Comparison of ENCODE assay signal across 9 mouse cellular contexts in the genomic region with DNA sequence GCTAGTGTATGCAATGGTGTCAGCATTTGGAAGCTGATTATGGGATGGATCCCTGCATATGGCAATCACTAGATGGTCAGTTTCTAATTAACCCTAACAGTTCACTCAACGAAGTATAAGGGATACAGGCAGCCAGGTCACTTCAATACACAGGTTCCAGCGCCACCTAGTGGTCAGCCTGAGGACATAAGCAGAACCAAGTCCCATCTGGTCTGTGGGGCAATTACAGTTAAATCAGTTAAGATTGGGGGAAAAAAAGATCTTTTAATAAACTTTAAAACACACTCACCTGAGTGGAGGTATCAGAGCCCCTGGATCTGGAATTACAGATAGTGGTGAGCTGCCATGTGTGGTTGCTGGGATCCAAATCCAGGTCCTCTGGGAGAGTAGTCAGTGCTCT. TPM values are rescaled to one million over a fixed set of nuclear protein-coding genes. Genes with fewer than 3 reads are reported as not detected.
A peak's percentile ranks its signal among the peaks of the same experiment; 100 is the strongest.
DNase-seq lines count a peak whose midpoint lies in the region; ATAC-seq and TF ChIP-seq lines count a peak whose summit lies in the region.
"Had no signal": no experiment of that assay in that cellular context is flagged by ENCODE, and none has a peak within 500 bp of the region (broad histone marks: within the 10 kb centered on the region; RNA-seq: fewer than 3 reads in every experiment).

No protein-coding gene starts in this region.

- no peaks in the 10 kb centered on the region for H3K9me3 ChIP-seq in forebrain, postnatal 0 days (ENCODE audit: low read length)
- no peaks in the 10 kb centered on the region for H3K9me3 ChIP-seq in forebrain, embryonic 12.5 days
- H3K9me3 ChIP-seq: midbrain, embryonic 12.5 days had no signal

- TF ChIP-seq CTCF in forebrain, postnatal 0 days (IDR thresholded peaks at IDR 0.05; ENCODE audit: low read depth) = peak; percentile 89
- peak; percentile 77; the same call in 1 of the 2 replicates for TF ChIP-seq CTCF in spleen, adult 2 months (IDR thresholded peaks at IDR 0.05; ENCODE audit: extremely low read depth, insufficient read depth, insufficient read length, insufficient replicate concordance)

- no peak overlapping the region for H3K4me2 ChIP-seq in forebrain, postnatal 0 days (ENCODE audit: low read depth)
- H3K4me2 ChIP-seq in forebrain, embryonic 12.5 days = no peak overlapping the region
- H3K4me2 ChIP-seq: midbrain, embryonic 12.5 days had no signal

- no peaks in the 10 kb centered on the region; the same call in 1 of the 2 replicates for H3K4me1 ChIP-seq in forebrain, postnatal 0 days (ENCODE audit: insufficient read depth)
- H3K4me1 ChIP-seq in forebrain, embryonic 12.5 days = peaks cover 4% of the 10 kb centered on the region; the same call in 1 of the 2 replicates
- H3K4me1 ChIP-seq in spleen, adult 2 months (ENCODE audit: control insufficient read depth, insufficient read depth, insufficient read length) = peaks cover 5% of the 10 kb centered on the region

- no peak overlapping the region for H3K4me3 ChIP-seq in forebrain, postnatal 0 days (ENCODE audit: low read depth, low read length)
- no peak overlapping the region for H3K4me3 ChIP-seq in forebrain, embryonic 12.5 days (replicated peaks)
- H3K4me3 ChIP-seq in spleen, adult 2 months (ENCODE audit: extremely low read depth, insufficient read depth, insufficient read length) = no peak overlapping the region
- H3K4me3 ChIP-seq: midbrain, embryonic 12.5 days had no signal

- no peak for TF ChIP-seq POLR2A in spleen, adult 2 months (IDR thresholded peaks at IDR 0.05; ENCODE audit: low read depth, low read length)

- DNase-seq in forebrain, postnatal 0 days = peak; percentile 85
- peak; percentile 80 for DNase-seq in ZHBTc4 (ENCODE audit: low read depth, low spot score)
- DNase-seq in cerebellum, postnatal 14 days = peak; percentile 88 to 92
- DNase-seq in heart, adult 8-10 months (ENCODE audit: low spot score) = peak; percentile 32
- peak; percentile 62 to 74 for DNase-seq in layer of hippocampus, postnatal 36 days
- peak; percentile 50 to 73 for DNase-seq in spleen, adult 2 months (ENCODE audit: low read depth in 1 of 2, low spot score in 2 of 2)

- H3K36me3 ChIP-seq in forebrain, postnatal 0 days (ENCODE audit: insufficient read depth) = no peaks in the 10 kb centered on the region
- no peaks in the 10 kb centered on the region for H3K36me3 ChIP-seq in forebrain, embryonic 12.5 days (replicated peaks)
- H3K36me3 ChIP-seq in spleen, adult 2 months (ENCODE audit: control insufficient read depth, insufficient read depth, low read length) = no peaks in the 10 kb centered on the region
- H3K36me3 ChIP-seq: midbrain, embryonic 12.5 days had no signal

- no peaks in the 10 kb centered on the region for H3K27me3 ChIP-seq in forebrain, postnatal 0 days (ENCODE audit: insufficient read depth, low read length)
- no peaks in the 10 kb centered on the region for H3K27me3 ChIP-seq in forebrain, embryonic 12.5 days
- H3K27me3 ChIP-seq in spleen, adult 2 months (ENCODE audit: control insufficient read depth, insufficient read depth, low read length) = no peaks in the 10 kb centered on the region
- H3K27me3 ChIP-seq: midbrain, embryonic 12.5 days had no signal

- peak; percentile 50 for ATAC-seq in forebrain, postnatal 0 days
- no peak for ATAC-seq in forebrain, embryonic 12.5 days (ENCODE audit: low FRiP score)
- peak; percentile 72 for ATAC-seq in megakaryocyte-erythroid progenitor cell, adult 5-6 weeks (replicated peaks; ENCODE audit: low FRiP score, low TSS enrichment, poor library complexity, severe bottlenecking)

- no peak overlapping the region for H3K27ac ChIP-seq in forebrain, postnatal 0 days (ENCODE audit: low read depth, low read length)
- no peak overlapping the region for H3K27ac ChIP-seq in forebrain, embryonic 12.5 days
- no peak overlapping the region for H3K27ac ChIP-seq in spleen, adult 2 months (ENCODE audit: insufficient read depth, low read length)
- H3K27ac ChIP-seq: midbrain, embryonic 12.5 days had no signal

- WGBS in forebrain, postnatal 0 days = 2% methylated on average over 2 of the region's 2 CpGs
- WGBS in forebrain, embryonic 12.5 days = 0% methylated on average over 2 of the region's 2 CpGs
- WGBS in spleen, adult 2 months = 1% methylated on average over 2 of the region's 2 CpGs

- H3K9ac ChIP-seq in forebrain, postnatal 0 days = no peak overlapping the region
- no peak overlapping the region for H3K9ac ChIP-seq in forebrain, embryonic 12.5 days
- H3K9ac ChIP-seq: midbrain, embryonic 12.5 days had no signal

RNA-seq across cellular contexts. Expression of gene Clec18a, which starts 2.1 kb away (rescaled TPM):
- total RNA-seq in forebrain, postnatal 0 days (2014; rRNA removed) = 0.33 and 0.38 TPM in 2 replicates
- polyA plus RNA-seq in forebrain, postnatal 0 days (2015; fragmentation: Nextera tagmentation; extraction: Ambion mirVana) = 0.42 and 0.54 TPM in 2 replicates
- 0.43 and 0.63 TPM in 2 replicates for polyA plus RNA-seq in forebrain, embryonic 12.5 days (2016; fragmentation: Nextera tagmentation; extraction: Ambion mirVana)
- 1 to 10 TPM in 3 of 4 experiments, under 1 TPM in 1; 0.98 to 2.3 (median 1.3) TPM for total RNA-seq in heart, adult 8-10 months (2022)
- 1 to 10 TPM; 1.1 to 1.2 TPM for total RNA-seq in layer of hippocampus, postnatal 36 days (2021)
- total RNA-seq in megakaryocyte-erythroid progenitor cell, adult 5-6 weeks (2014; fragmentation: Nextera tagmentation) = not detected in 2 replicates
- not detected in 2 replicates for total RNA-seq in megakaryocyte-erythroid progenitor cell, adult 5-6 weeks (2017)
- not detected in 2 replicates for polyA plus RNA-seq in spleen, adult 2 months (2012; rRNA removed)

RNA-seq across cellular contexts. Expression of gene Pdpr, which starts 4.3 kb away (rescaled TPM):
- total RNA-seq in forebrain, postnatal 0 days (2014; rRNA removed) = 27.5 and 31.5 TPM in 2 replicates
- polyA plus RNA-seq in forebrain, postnatal 0 days (2015; fragmentation: Nextera tagmentation; extraction: Ambion mirVana) = 5.8 and 9.3 TPM in 2 replicates
- 14.4 TPM in 2 replicates for polyA plus RNA-seq in forebrain, embryonic 12.5 days (2016; fragmentation: Nextera tagmentation; extraction: Ambion mirVana)
- 100 to 1,000 TPM; 109 to 143 (median 124) TPM for total RNA-seq in heart, adult 8-10 months (2022)
- 10 to 100 TPM; 25.9 to 26.1 TPM for total RNA-seq in layer of hippocampus, postnatal 36 days (2021)
- total RNA-seq in megakaryocyte-erythroid progenitor cell, adult 5-6 weeks (2014; fragmentation: Nextera tagmentation) = 11.4 and 12.2 TPM in 2 replicates
- total RNA-seq in megakaryocyte-erythroid progenitor cell, adult 5-6 weeks (2017) = 13.9 and 18.6 TPM in 2 replicates
- polyA plus RNA-seq in spleen, adult 2 months (2012; rRNA removed) = 8.1 and 8.6 TPM in 2 replicates

RNA-seq across cellular contexts. Expression of gene Exosc6, which starts 34.0 kb away (rescaled TPM):
- 2.8 TPM in 1 of 2 replicates, not detected in the other for total RNA-seq in forebrain, postnatal 0 days (2014; rRNA removed)
- not detected in 2 replicates for polyA plus RNA-seq in forebrain, postnatal 0 days (2015; fragmentation: Nextera tagmentation; extraction: Ambion mirVana)
- polyA plus RNA-seq in forebrain, embryonic 12.5 days (2016; fragmentation: Nextera tagmentation; extraction: Ambion mirVana) = 1.5 TPM in 1 of 2 replicates, not detected in the other
- not detected for total RNA-seq in heart, adult 8-10 months (2022)
- total RNA-seq in layer of hippocampus, postnatal 36 days (2021) = not detected
- total RNA-seq in megakaryocyte-erythroid progenitor cell, adult 5-6 weeks (2014; fragmentation: Nextera tagmentation) = 7.6 and 11.2 TPM in 2 replicates
- 24.2 and 30.5 TPM in 2 replicates for total RNA-seq in megakaryocyte-erythroid progenitor cell, adult 5-6 weeks (2017)
- 21.5 and 39.8 TPM in 2 replicates for polyA plus RNA-seq in spleen, adult 2 months (2012; rRNA removed)

RNA-seq across cellular contexts. Expression of gene Aars, which starts 57.2 kb away (rescaled TPM):
- 79.3 and 106 TPM in 2 replicates for total RNA-seq in forebrain, postnatal 0 days (2014; rRNA removed)
- polyA plus RNA-seq in forebrain, postnatal 0 days (2015; fragmentation: Nextera tagmentation; extraction: Ambion mirVana) = 67.4 and 74.5 TPM in 2 replicates
- polyA plus RNA-seq in forebrain, embryonic 12.5 days (2016; fragmentation: Nextera tagmentation; extraction: Ambion mirVana) = 84.6 and 86.4 TPM in 2 replicates
- total RNA-seq in heart, adult 8-10 months (2022) = 10 to 100 TPM; 32.2 to 33.5 (median 33.0) TPM
- 10 to 100 TPM; 85.2 to 88.8 TPM for total RNA-seq in layer of hippocampus, postnatal 36 days (2021)
- 49.3 and 51.4 TPM in 2 replicates for total RNA-seq in megakaryocyte-erythroid progenitor cell, adult 5-6 weeks (2014; fragmentation: Nextera tagmentation)
- 55.4 and 73.2 TPM in 2 replicates for total RNA-seq in megakaryocyte-erythroid progenitor cell, adult 5-6 weeks (2017)
- polyA plus RNA-seq in spleen, adult 2 months (2012; rRNA removed) = 14.1 and 16.5 TPM in 2 replicates

RNA-seq across cellular contexts. Expression of gene Ddx19b, which starts 58.6 kb away (rescaled TPM):
- total RNA-seq in forebrain, postnatal 0 days (2014; rRNA removed) = 12.5 and 16.8 TPM in 2 replicates
- 4.9 and 5.5 TPM in 2 replicates for polyA plus RNA-seq in forebrain, postnatal 0 days (2015; fragmentation: Nextera tagmentation; extraction: Ambion mirVana)
- polyA plus RNA-seq in forebrain, embryonic 12.5 days (2016; fragmentation: Nextera tagmentation; extraction: Ambion mirVana) = 10.5 and 12.0 TPM in 2 replicates
- total RNA-seq in heart, adult 8-10 months (2022) = 10 to 100 TPM in 3 of 4 experiments, 1 to 10 TPM in 1; 9.8 to 11.9 (median 10.9) TPM
- 10 to 100 TPM; 19.9 TPM for total RNA-seq in layer of hippocampus, postnatal 36 days (2021)
- total RNA-seq in megakaryocyte-erythroid progenitor cell, adult 5-6 weeks (2014; fragmentation: Nextera tagmentation) = 7.0 and 8.3 TPM in 2 replicates
- 10.9 and 15.5 TPM in 2 replicates for total RNA-seq in megakaryocyte-erythroid progenitor cell, adult 5-6 weeks (2017)
- polyA plus RNA-seq in spleen, adult 2 months (2012; rRNA removed) = 2.4 and 3.0 TPM in 2 replicates

Comparison
In these comparisons a context has a peak if more than half of its experiments do, and no peak if none do; other contexts are left out.
1. DNase-seq: peak in every context shown above with its lines; median percentile 90 in cerebellum, postnatal 14 days; 85 in forebrain, postnatal 0 days; 80 in ZHBTc4; 68 in layer of hippocampus, postnatal 36 days; 62 in spleen, adult 2 months; 32 in heart, adult 8-10 months.